Mouse (Mus musculus): ENCODE measurements at regions not wholly inside any gene's neighbourhood (a gene's known extent, or its start where the extent isn't known, plus 50 kb on each side); places are given as distances from the start of the nearest gene placed in this dataset.

DNA sequence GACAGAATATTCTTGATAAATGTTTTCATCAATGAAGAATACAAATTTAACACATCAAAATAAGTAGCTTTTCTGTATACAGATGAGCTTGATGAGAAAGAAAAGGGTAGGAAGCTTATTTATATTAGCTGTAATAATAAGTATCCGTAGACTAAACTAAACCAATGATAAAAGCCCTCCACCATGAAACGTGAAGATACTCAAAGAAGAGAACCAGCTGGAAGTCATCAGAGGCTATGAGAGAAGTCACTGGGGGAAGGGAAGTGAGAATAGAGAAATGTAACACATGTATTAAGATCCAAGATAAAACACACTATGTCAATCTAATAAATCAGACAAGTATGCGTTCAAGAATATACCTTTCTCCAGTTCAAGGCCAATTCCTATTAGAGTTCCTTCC is 382.7 kb upstream of the Dppa4 start:
- Histone ChIP-seq H3K36me3 (no peaks in the 10 kb centered on the region), H3K27ac (replicated peaks) (no peak overlapping the region), H3K9me3 (no peaks in the 10 kb centered on the region), H3K4me2 (no peak overlapping the region), H3K27me3 (no peaks in the 10 kb centered on the region), H3K4me1 (replicated peaks) (no peaks in the 10 kb centered on the region), H3K4me3 (no peak overlapping the region), H3K9ac (no peak overlapping the region)
- WGBS, result 87% methylated on average over 3 of the region's 3 CpGs
- no peak for ATAC-seq (ENCODE audit: low FRiP score, low read depth)

DNA sequence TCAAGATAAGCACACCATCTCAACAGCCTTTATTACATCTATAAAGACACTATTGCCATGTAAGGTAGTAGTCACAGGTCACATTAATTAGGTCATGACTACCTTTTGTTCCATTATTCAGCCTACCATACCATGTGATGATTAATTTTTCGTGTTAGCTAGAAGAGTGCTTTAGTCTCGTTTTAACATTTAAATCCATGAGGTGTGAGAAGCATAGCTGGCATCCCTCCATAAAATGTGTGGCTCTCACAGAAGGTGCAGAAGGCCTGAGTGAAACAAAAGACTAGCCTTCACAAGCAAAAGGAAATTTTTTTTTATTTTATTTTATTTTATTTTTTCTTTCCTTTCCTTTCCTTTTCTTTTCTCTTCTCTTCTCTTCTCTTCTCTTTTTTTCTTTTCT is 345.5 kb upstream of the Dppa4 start:
- Histone ChIP-seq H3K27me3 (no peaks in the 10 kb centered on the region), H3K4me3 (no peak overlapping the region), H3K27ac (replicated peaks) (no peak overlapping the region), H3K4me2 (no peak overlapping the region), H3K9me3 (no peaks in the 10 kb centered on the region), H3K4me1 (replicated peaks) (no peaks in the 10 kb centered on the region), H3K9ac (no peak overlapping the region), H3K36me3 (no peaks in the 10 kb centered on the region)
- 78% methylated on average over 2 of the region's 2 CpGs for WGBS
- no peak for ATAC-seq (ENCODE audit: low FRiP score, low read depth)
